Mouse (Mus musculus): Measurements from ENCODE around the gene Sipa1l2. TPM values are rescaled to one million over a fixed set of nuclear protein-coding genes. Genes with fewer than 3 reads are reported as not detected.
A peak's percentile ranks its signal among the peaks of the same experiment; 100 is the strongest.

Sipa1l2 gene
- polyA plus RNA-seq, 1 experiment from 2014 or later = 20.2 TPM

- Histone ChIP-seq H3K27ac (no peak overlapping the region), H3K4me1 (replicated peaks) (peaks cover 7% of the 10 kb centered on the region; the same call in 1 of the 2 replicates), H3K4me2 (no peak overlapping the region), H3K4me3 (replicated peaks) (no peak overlapping the region), H3K36me3 (no peaks in the 10 kb centered on the region), H3K9me3 (peaks cover 13% of the 10 kb centered on the region; the same call in 1 of the 2 replicates), H3K27me3 (peaks cover 7% of the 10 kb centered on the region), H3K9ac (replicated peaks) (no peak overlapping the region)
- 26% methylated on average over 4 of the region's 4 CpGs for WGBS
- ATAC-seq (ENCODE audit: insufficient number of reproducible peaks, insufficient read depth, low FRiP score, low TSS enrichment, low read depth) = no peak
Observed at GRCm38 (mm10) chr8:125574280-125574679, 4.7 kb upstream of the Sipa1l2 start.

DNA sequence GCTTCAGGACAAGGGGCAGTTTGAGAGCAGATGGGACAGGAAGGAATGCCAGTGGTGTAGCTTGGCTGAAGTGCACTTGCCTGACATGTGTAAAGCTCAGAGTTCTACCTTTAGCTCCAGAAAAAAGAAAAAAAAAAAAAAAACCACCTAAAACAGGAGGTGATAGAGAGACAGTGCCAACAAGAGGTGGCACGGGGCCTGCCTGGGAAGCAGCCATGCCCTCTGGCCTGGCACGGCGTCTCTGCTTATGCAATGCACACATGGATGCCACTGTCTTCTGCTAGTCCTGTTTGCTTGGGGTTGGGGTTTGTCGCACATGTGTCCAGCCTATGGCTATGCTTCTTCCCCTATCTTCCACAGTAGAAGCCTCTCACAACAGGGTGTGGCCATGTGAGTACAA is 2.6 kb upstream of the Sipa1l2 start:
- Histone ChIP-seq H3K27ac (no peak overlapping the region), H3K9ac (replicated peaks) (no peak overlapping the region), H3K4me2 (no peak overlapping the region), H3K4me3 (replicated peaks) (no peak overlapping the region), H3K4me1 (replicated peaks) (peaks cover 20% of the 10 kb centered on the region), H3K27me3 (peaks cover 7% of the 10 kb centered on the region), H3K36me3 (no peaks in the 10 kb centered on the region), H3K9me3 (0 out of 2 replicates have a peak, but pooled peaks cover 2% of the 10 kb centered on the region)
- WGBS = 93% methylated on average over 4 of the region's 4 CpGs
- ATAC-seq (ENCODE audit: insufficient number of reproducible peaks, insufficient read depth, low FRiP score, low TSS enrichment, low read depth) = no peak

GRCm38 (mm10) chr8:125570835-125571465 is 1.3 kb upstream of the Sipa1l2 start:
- no peak overlapping the region for H3K4me2 ChIP-seq
- 0 out of 2 replicates have a peak, but pooled peaks cover 2% of the 10 kb centered on the region for H3K9me3 ChIP-seq
- peaks cover 7% of the 10 kb centered on the region for H3K27me3 ChIP-seq
- WGBS = 64% methylated on average over 12 of the region's 12 CpGs
- ATAC-seq (ENCODE audit: insufficient number of reproducible peaks, insufficient read depth, low FRiP score, low TSS enrichment, low read depth) = no peak
- no peak overlapping the region for H3K9ac ChIP-seq (replicated peaks)
- H3K27ac ChIP-seq = no peak overlapping the region
- H3K4me3 ChIP-seq (replicated peaks) = no peak overlapping the region
- H3K36me3 ChIP-seq = no peaks in the 10 kb centered on the region
- H3K4me1 ChIP-seq (replicated peaks) = peaks cover 27% of the 10 kb centered on the region

DNA sequence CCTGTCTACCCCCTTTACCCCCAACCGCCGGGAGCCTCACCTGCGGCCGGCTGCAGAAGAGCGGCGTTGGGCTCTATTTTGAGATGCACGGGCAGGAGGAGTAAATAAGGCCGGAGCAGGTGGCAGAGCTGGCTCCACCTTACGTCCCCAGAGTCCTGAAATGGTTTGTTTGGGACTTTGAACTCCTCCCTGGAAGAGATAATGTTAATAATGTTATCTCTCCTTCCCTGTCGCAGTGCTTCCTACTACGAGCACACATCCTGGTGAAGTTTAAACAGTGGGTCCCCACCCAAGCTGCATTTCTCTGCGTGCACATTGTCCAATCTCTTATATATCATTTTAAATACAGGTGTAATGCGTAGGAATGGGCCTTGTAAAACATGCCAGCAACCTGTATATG is 781 bp upstream of the Sipa1l2 start:
- ATAC-seq (ENCODE audit: insufficient number of reproducible peaks, insufficient read depth, low FRiP score, low TSS enrichment, low read depth) = no peak
- Histone ChIP-seq H3K4me2 (peak overlapping the region; percentile 90), H3K9me3 (0 out of 2 replicates have a peak, but pooled peaks cover 2% of the 10 kb centered on the region), H3K27me3 (peaks cover 7% of the 10 kb centered on the region), H3K4me3 (replicated peaks) (peak overlapping the region; percentile 80), H3K4me1 (replicated peaks) (peaks cover 27% of the 10 kb centered on the region), H3K36me3 (no peaks in the 10 kb centered on the region), H3K9ac (replicated peaks) (peak overlapping the region; percentile 51), H3K27ac (no peak overlapping the region)
- WGBS = 12% methylated on average over 13 of the region's 13 CpGs

- H3K4me1 ChIP-seq (replicated peaks) = peaks cover 33% of the 10 kb centered on the region
- WGBS = under 1% methylated on average over 39 of the region's 39 CpGs
- H3K4me2 ChIP-seq = peak overlapping the region; percentile 90
- H3K9ac ChIP-seq (replicated peaks) = peak overlapping the region; percentile 84
- peak overlapping the region; percentile 80 for H3K4me3 ChIP-seq (replicated peaks)
- H3K27ac ChIP-seq = peak overlapping the region; percentile 50; the same call in 1 of the 2 replicates
- no peaks in the 10 kb centered on the region for H3K36me3 ChIP-seq
- 0 out of 2 replicates have a peak, but pooled peaks cover 2% of the 10 kb centered on the region for H3K9me3 ChIP-seq
- no peak for ATAC-seq (ENCODE audit: insufficient number of reproducible peaks, insufficient read depth, low FRiP score, low TSS enrichment, low read depth)
- peaks cover 7% of the 10 kb centered on the region for H3K27me3 ChIP-seq
Observed at GRCm38 (mm10) chr8:125568851-125569532, 616 bp downstream of the Sipa1l2 start.

GRCm38 (mm10) chr8:125568421-125568850 is 1.2 kb downstream of the Sipa1l2 start:
- WGBS = 8% methylated on average over 14 of the region's 14 CpGs
- H3K4me3 ChIP-seq (replicated peaks) = peak overlapping the region; percentile 80
- H3K9me3 ChIP-seq = 0 out of 2 replicates have a peak, but pooled peaks cover 2% of the 10 kb centered on the region
- H3K27ac ChIP-seq = no peak overlapping the region
- peaks cover 7% of the 10 kb centered on the region for H3K27me3 ChIP-seq
- peak overlapping the region; percentile 90 for H3K4me2 ChIP-seq
- peaks cover 33% of the 10 kb centered on the region for H3K4me1 ChIP-seq (replicated peaks)
- H3K9ac ChIP-seq (replicated peaks) = peak overlapping the region; percentile 49; the same call in 1 of the 2 replicates
- no peak for ATAC-seq (ENCODE audit: insufficient number of reproducible peaks, insufficient read depth, low FRiP score, low TSS enrichment, low read depth)
- H3K36me3 ChIP-seq = no peaks in the 10 kb centered on the region

- no peak for ATAC-seq (ENCODE audit: insufficient number of reproducible peaks, insufficient read depth, low FRiP score, low TSS enrichment, low read depth)
- Histone ChIP-seq H3K27me3 (peaks cover 7% of the 10 kb centered on the region), H3K9me3 (0 out of 2 replicates have a peak, but pooled peaks cover 2% of the 10 kb centered on the region), H3K4me1 (replicated peaks) (peaks cover 41% of the 10 kb centered on the region), H3K9ac (replicated peaks) (no peak overlapping the region), H3K4me3 (replicated peaks) (no peak overlapping the region), H3K36me3 (no peaks in the 10 kb centered on the region), H3K27ac (no peak overlapping the region), H3K4me2 (peak overlapping the region; percentile 90)
- WGBS = 56% methylated on average over 7 of the region's 7 CpGs
Observed at GRCm38 (mm10) chr8:125567569-125567968, 2.0 kb downstream of the Sipa1l2 start.

DNA sequence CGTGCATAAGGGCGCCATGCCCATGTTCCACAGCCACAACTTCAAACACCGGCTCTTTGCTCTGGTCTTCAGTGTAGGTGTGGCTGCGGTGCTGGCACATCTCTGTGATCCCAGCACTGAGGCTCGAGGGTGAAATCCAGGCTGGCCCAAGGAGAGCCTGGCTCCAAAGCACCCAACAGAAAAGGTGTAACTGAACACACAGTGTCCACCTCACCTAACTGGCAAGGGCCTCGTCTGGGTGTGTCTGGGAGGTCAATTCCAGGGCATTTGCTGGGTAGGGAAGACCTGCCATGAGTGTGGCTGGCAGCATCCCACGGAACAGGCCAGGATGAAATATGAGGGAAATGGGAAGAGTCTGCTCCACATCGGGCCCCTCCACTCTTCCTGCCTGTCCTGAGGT is 6.7 kb downstream of the Sipa1l2 start:
- Histone ChIP-seq H3K27me3 (no peaks in the 10 kb centered on the region), H3K9me3 (no peaks in the 10 kb centered on the region), H3K4me3 (replicated peaks) (no peak overlapping the region), H3K4me2 (no peak overlapping the region), H3K27ac (no peak overlapping the region), H3K9ac (replicated peaks) (no peak overlapping the region), H3K36me3 (no peaks in the 10 kb centered on the region), H3K4me1 (replicated peaks) (peaks cover 65% of the 10 kb centered on the region)
- WGBS = 79% methylated on average over 8 of the region's 8 CpGs
- no peak for ATAC-seq (ENCODE audit: insufficient number of reproducible peaks, insufficient read depth, low FRiP score, low TSS enrichment, low read depth)

- no peak overlapping the region for H3K4me3 ChIP-seq (replicated peaks)
- H3K9ac ChIP-seq (replicated peaks) = no peak overlapping the region
- ATAC-seq (ENCODE audit: insufficient number of reproducible peaks, insufficient read depth, low FRiP score, low TSS enrichment, low read depth) = no peak
- no peak overlapping the region for H3K4me2 ChIP-seq
- WGBS = 74% methylated on average over 11 of the region's 11 CpGs
- H3K27me3 ChIP-seq = no peaks in the 10 kb centered on the region
- no peaks in the 10 kb centered on the region for H3K36me3 ChIP-seq
- no peak overlapping the region for H3K27ac ChIP-seq
- H3K9me3 ChIP-seq = no peaks in the 10 kb centered on the region
- H3K4me1 ChIP-seq (replicated peaks) = peaks cover 67% of the 10 kb centered on the region
Observed at GRCm38 (mm10) chr8:125560825-125561490, 8.7 kb downstream of the Sipa1l2 start.

- 50% methylated on average over 5 of the region's 5 CpGs for WGBS
- Histone ChIP-seq H3K27ac (peak overlapping the region; percentile 84), H3K4me1 (replicated peaks) (peaks cover 63% of the 10 kb centered on the region)
Observed at GRCm38 (mm10) chr8:125559066-125559653, 10.4 kb downstream of the Sipa1l2 start.

More at GRCm38 (mm10) chr8:125559066-125559653, 10.4 kb downstream of the Sipa1l2 start:
- Histone ChIP-seq H3K9ac (replicated peaks) (no peak overlapping the region), H3K9me3 (no peaks in the 10 kb centered on the region), H3K4me2 (peak overlapping the region; percentile 53), H3K36me3 (no peaks in the 10 kb centered on the region), H3K27me3 (no peaks in the 10 kb centered on the region), H3K4me3 (replicated peaks) (no peak overlapping the region)
- no peak for ATAC-seq (ENCODE audit: insufficient number of reproducible peaks, insufficient read depth, low FRiP score, low TSS enrichment, low read depth)
